Mouse (Mus musculus): ENCODE measurements around the gene Scn10a. TPM values are rescaled to one million over a fixed set of nuclear protein-coding genes. Genes with fewer than 3 reads are reported as not detected.

Scn10a gene
- not detected for total RNA-seq (2022)

- DNase-seq, result no peak
These were observed at the start of gene Scn10a for GRCm38 (mm10) chr9:119719222-119719621. Gene Scn10a (minus strand): TSS chr9:119719322.

GRCm38 (mm10) chr9:119768585-119768984 lies 49.5 kb upstream of the Scn10a start:
- no peak for DNase-seq

GRCm38 (mm10) chr9:119760226-119760625 lies 41.1 kb upstream of the Scn10a start:
- no peak for DNase-seq

- DNase-seq, result no peak
These were observed 40.3 kb upstream of the Scn10a start for GRCm38 (mm10) chr9:119759457-119759856.

GRCm38 (mm10) chr9:119751507-119751906 lies 32.4 kb upstream of the Scn10a start:
- DNase-seq, result no peak

- DNase-seq, result no peak
These were observed 30.0 kb upstream of the Scn10a start for GRCm38 (mm10) chr9:119749112-119749511.

GRCm38 (mm10) chr9:119743900-119744299 lies 24.8 kb upstream of the Scn10a start:
- DNase-seq, result no peak

GRCm38 (mm10) chr9:119743312-119743711 lies 24.2 kb upstream of the Scn10a start:
- DNase-seq, result peak; percentile 46

GRCm38 (mm10) chr9:119741101-119741786 lies 22.1 kb upstream of the Scn10a start:
- no peak for DNase-seq

- no peak for DNase-seq
These were observed 9.4 kb upstream of the Scn10a start for GRCm38 (mm10) chr9:119728412-119729097.

- DNase-seq, result no peak
These were observed 7.9 kb upstream of the Scn10a start for GRCm38 (mm10) chr9:119726990-119727389.

- no peak for DNase-seq
These were observed 6.3 kb upstream of the Scn10a start for GRCm38 (mm10) chr9:119725293-119725862.

- peak; percentile 40 for DNase-seq
These were observed 12.4 kb downstream of the Scn10a start for GRCm38 (mm10) chr9:119706700-119707099.

- no peak for DNase-seq
These were observed 27.6 kb downstream of the Scn10a start for GRCm38 (mm10) chr9:119691505-119691904.

- peak; percentile 27 for DNase-seq
These were observed 28.1 kb downstream of the Scn10a start for GRCm38 (mm10) chr9:119691001-119691400.

- DNase-seq, result no peak
These were observed 31.2 kb downstream of the Scn10a start for GRCm38 (mm10) chr9:119687893-119688292.

- DNase-seq, result no peak
These were observed 32.9 kb downstream of the Scn10a start for GRCm38 (mm10) chr9:119686187-119686586.

GRCm38 (mm10) chr9:119680896-119681295 lies 38.2 kb downstream of the Scn10a start:
- peak; percentile 23 for DNase-seq

- no peak for DNase-seq
These were observed 55.0 kb downstream of the Scn10a start for GRCm38 (mm10) chr9:119664109-119664508.

GRCm38 (mm10) chr9:119656111-119656510 lies 63.0 kb downstream of the Scn10a start:
- peak; percentile 39 for DNase-seq

GRCm38 (mm10) chr9:119653758-119654157 lies 65.4 kb downstream of the Scn10a start:
- no peak for DNase-seq

- peak; percentile 33 for DNase-seq
These were observed 72.1 kb downstream of the Scn10a start for GRCm38 (mm10) chr9:119646942-119647547.

GRCm38 (mm10) chr9:119641985-119642384 lies 77.1 kb downstream of the Scn10a start:
- DNase-seq, result no peak

Measured in adrenal gland, adult 8-10 months (tissue).